19 mouse cellular contexts compared by ENCODE assay signal in the genomic region with DNA sequence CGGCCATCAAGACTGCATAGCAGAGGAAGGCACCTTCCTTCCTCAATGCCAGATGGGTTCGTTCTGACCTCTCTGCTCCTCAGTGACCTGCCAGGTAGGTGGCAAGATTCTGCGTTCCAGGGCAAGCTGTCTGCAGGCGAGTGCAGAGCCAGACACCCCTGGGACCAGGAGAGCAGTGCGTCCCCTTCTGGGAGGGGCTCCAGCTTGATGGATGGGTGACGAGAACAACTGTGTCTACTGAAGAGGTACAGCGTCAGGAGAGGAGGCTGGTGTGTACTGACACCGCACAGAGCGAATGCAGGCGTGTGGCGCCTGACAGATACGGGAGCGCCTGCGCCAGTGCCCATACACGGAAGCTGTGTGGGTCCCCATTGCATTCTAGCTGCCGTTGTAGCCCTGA. TPM values are rescaled to one million over a fixed set of nuclear protein-coding genes. Genes with fewer than 3 reads are reported as not detected.
A peak's percentile ranks its signal among the peaks of the same experiment; 100 is the strongest.
DNase-seq lines count a peak whose midpoint lies in the region; ATAC-seq and TF ChIP-seq lines count a peak whose summit lies in the region.
"Had no signal": no experiment of that assay in that cellular context is flagged by ENCODE, and none has a peak within 500 bp of the region (broad histone marks: within the 10 kb centered on the region; RNA-seq: fewer than 3 reads in every experiment).

No protein-coding gene starts in this region.

- peak; percentile 61 to 63 for DNase-seq in cerebellum, adult 18-20 months
- no peak for DNase-seq in cerebellum, postnatal 25 days
- no peak for DNase-seq in forebrain, embryonic 10.5 days (ENCODE audit: extremely low spot score, low spot score)
- DNase-seq in midbrain, embryonic 10.5 days (ENCODE audit: low spot score): no peak
- no peak for DNase-seq in midbrain, postnatal 0 days (ENCODE audit: low spot score)
- no peak for DNase-seq in thymus, postnatal 10 days (ENCODE audit: low spot score in 2 of 2)
- DNase-seq: adrenal gland, postnatal 14 days; embryo, embryonic 11 days; forebrain, postnatal 0 days; gastrocnemius, postnatal 25 days; kidney, adult 8-10 months had no signal

- no peak overlapping the region for H3K9ac ChIP-seq in forebrain, embryonic 16.5 days (replicated peaks; ENCODE audit: low read depth, low read length)
- H3K9ac ChIP-seq in midbrain, postnatal 0 days (replicated peaks; ENCODE audit: low read length, poor library complexity, severe bottlenecking): no peak overlapping the region
- H3K9ac ChIP-seq: embryonic facial prominence, embryonic 12.5 days; forebrain, embryonic 12.5 days; forebrain, postnatal 0 days had no signal

- no peaks in the 10 kb centered on the region for H3K36me3 ChIP-seq in forebrain, embryonic 10.5 days (replicated peaks)
- H3K36me3 ChIP-seq in forebrain, embryonic 16.5 days (ENCODE audit: control insufficient read depth, insufficient read depth): no peaks in the 10 kb centered on the region
- H3K36me3 ChIP-seq in midbrain, embryonic 10.5 days: no peaks in the 10 kb centered on the region
- H3K36me3 ChIP-seq in midbrain, postnatal 0 days (ENCODE audit: insufficient read depth, low read length): no peaks in the 10 kb centered on the region
- H3K36me3 ChIP-seq: embryonic facial prominence, embryonic 12.5 days; forebrain, embryonic 12.5 days had no signal

- WGBS in forebrain, embryonic 10.5 days: 92% methylated on average over 16 of the region's 16 CpGs
- 84% methylated on average over 16 of the region's 16 CpGs for WGBS in forebrain, embryonic 16.5 days
- WGBS in midbrain, embryonic 10.5 days: 89% methylated on average over 16 of the region's 16 CpGs
- WGBS in midbrain, postnatal 0 days: 80% methylated on average over 16 of the region's 16 CpGs

- TF ChIP-seq CTCF in midbrain, postnatal 0 days (IDR thresholded peaks at IDR 0.05): no peak

- H3K9me3 ChIP-seq in forebrain, embryonic 10.5 days: no peaks in the 10 kb centered on the region
- H3K9me3 ChIP-seq in forebrain, embryonic 16.5 days (ENCODE audit: control insufficient read depth, low read length): no peaks in the 10 kb centered on the region
- H3K9me3 ChIP-seq in midbrain, embryonic 10.5 days (replicated peaks): no peaks in the 10 kb centered on the region
- H3K9me3 ChIP-seq in midbrain, postnatal 0 days (ENCODE audit: low read length): no peaks in the 10 kb centered on the region
- H3K9me3 ChIP-seq: embryonic facial prominence, embryonic 12.5 days; forebrain, embryonic 12.5 days had no signal

- no peak for ATAC-seq in forebrain, embryonic 16.5 days
- no peak for ATAC-seq in midbrain, postnatal 0 days (ENCODE audit: low FRiP score)
- ATAC-seq: activated CD4-positive, CD25-positive, alpha-beta regulatory T cell, adult 4 months; forebrain, postnatal 0 days; hindbrain, embryonic 16.5 days; inflammation-experienced regulatory T-cells, adult 6 months; intestine, postnatal 0 days; Patski had no signal

- H3K27me3 ChIP-seq in forebrain, embryonic 10.5 days (ENCODE audit: poor library complexity, severe bottlenecking): no peaks in the 10 kb centered on the region
- no peaks in the 10 kb centered on the region for H3K27me3 ChIP-seq in forebrain, embryonic 16.5 days (replicated peaks; ENCODE audit: control insufficient read depth, insufficient read depth, low read length)
- no peaks in the 10 kb centered on the region for H3K27me3 ChIP-seq in midbrain, embryonic 10.5 days (ENCODE audit: low read depth, poor library complexity, severe bottlenecking)
- no peaks in the 10 kb centered on the region for H3K27me3 ChIP-seq in midbrain, postnatal 0 days (ENCODE audit: insufficient read depth, low read length)
- H3K27me3 ChIP-seq: embryonic facial prominence, embryonic 12.5 days; forebrain, embryonic 12.5 days; Patski had no signal

- peak overlapping the region; percentile 32 for H3K27ac ChIP-seq in forebrain, embryonic 10.5 days
- H3K27ac ChIP-seq in forebrain, embryonic 16.5 days (ENCODE audit: low read length): no peak overlapping the region
- H3K27ac ChIP-seq in midbrain, embryonic 10.5 days (replicated peaks): 0 out of 2 replicates have a peak overlapping the region, but pooled peaks have one; percentile 34
- H3K27ac ChIP-seq in midbrain, postnatal 0 days (ENCODE audit: low read depth, low read length): no peak overlapping the region
- H3K27ac ChIP-seq: embryonic facial prominence, embryonic 12.5 days; forebrain, embryonic 12.5 days had no signal

- H3K4me1 ChIP-seq in forebrain, embryonic 10.5 days: peaks cover 88% of the 10 kb centered on the region
- peaks cover 40% of the 10 kb centered on the region for H3K4me1 ChIP-seq in forebrain, embryonic 16.5 days (replicated peaks; ENCODE audit: control insufficient read depth, insufficient read depth, low read length)
- peaks cover 88% of the 10 kb centered on the region for H3K4me1 ChIP-seq in midbrain, embryonic 10.5 days
- H3K4me1 ChIP-seq in midbrain, postnatal 0 days (ENCODE audit: insufficient read depth, low read length): 0 out of 2 replicates have a peak, but pooled peaks cover 5% of the 10 kb centered on the region

- no peak overlapping the region for H3K4me2 ChIP-seq in forebrain, embryonic 16.5 days (ENCODE audit: low read length)
- no peak overlapping the region for H3K4me2 ChIP-seq in midbrain, postnatal 0 days (ENCODE audit: low read depth, low read length, poor library complexity, severe bottlenecking)
- H3K4me2 ChIP-seq: embryonic facial prominence, embryonic 12.5 days; forebrain, embryonic 12.5 days had no signal

- no peak overlapping the region for H3K4me3 ChIP-seq in forebrain, embryonic 10.5 days
- H3K4me3 ChIP-seq in forebrain, embryonic 16.5 days (replicated peaks; ENCODE audit: low read length): no peak overlapping the region
- no peak overlapping the region for H3K4me3 ChIP-seq in midbrain, embryonic 10.5 days
- H3K4me3 ChIP-seq in midbrain, postnatal 0 days (ENCODE audit: low read depth, low read length): no peak overlapping the region
- H3K4me3 ChIP-seq: embryonic facial prominence, embryonic 12.5 days; forebrain, embryonic 12.5 days had no signal

RNA-seq across cellular contexts. Expression of a gene that starts 47.7 kb away (rescaled TPM):
- polyA plus RNA-seq in forebrain, embryonic 10.5 days (2016; fragmentation: Nextera tagmentation; extraction: Ambion mirVana): 13.5 and 14.6 TPM in 2 replicates
- 12.0 and 12.9 TPM in 2 replicates for polyA plus RNA-seq in forebrain, embryonic 16.5 days (2015; fragmentation: Nextera tagmentation; extraction: Ambion mirVana)
- 12.1 and 15.5 TPM in 2 replicates for polyA plus RNA-seq in midbrain, embryonic 10.5 days (2016; fragmentation: Nextera tagmentation; extraction: Ambion mirVana)
- total RNA-seq in midbrain, postnatal 0 days (2014; rRNA removed): 69.1 and 89.6 TPM in 2 replicates
- 16.6 and 19.9 TPM in 2 replicates for polyA plus RNA-seq in midbrain, postnatal 0 days (2015; fragmentation: Nextera tagmentation; extraction: Ambion mirVana)

RNA-seq across cellular contexts. Expression of a gene that starts 48.1 kb away (rescaled TPM):
- 3.2 and 3.9 TPM in 2 replicates for polyA plus RNA-seq in forebrain, embryonic 10.5 days (2016; fragmentation: Nextera tagmentation; extraction: Ambion mirVana)
- polyA plus RNA-seq in forebrain, embryonic 16.5 days (2015; fragmentation: Nextera tagmentation; extraction: Ambion mirVana): 3.1 and 3.2 TPM in 2 replicates
- 3.3 and 3.5 TPM in 2 replicates for polyA plus RNA-seq in midbrain, embryonic 10.5 days (2016; fragmentation: Nextera tagmentation; extraction: Ambion mirVana)
- 12.1 and 27.6 TPM in 2 replicates for total RNA-seq in midbrain, postnatal 0 days (2014; rRNA removed)
- polyA plus RNA-seq in midbrain, postnatal 0 days (2015; fragmentation: Nextera tagmentation; extraction: Ambion mirVana): 2.1 and 2.2 TPM in 2 replicates

RNA-seq across cellular contexts. Expression of a gene that starts 48.4 kb away (rescaled TPM):
- 75.2 and 76.3 TPM in 2 replicates for polyA plus RNA-seq in forebrain, embryonic 10.5 days (2016; fragmentation: Nextera tagmentation; extraction: Ambion mirVana)
- polyA plus RNA-seq in forebrain, embryonic 16.5 days (2015; fragmentation: Nextera tagmentation; extraction: Ambion mirVana): 104 and 116 TPM in 2 replicates
- 77.8 and 77.9 TPM in 2 replicates for polyA plus RNA-seq in midbrain, embryonic 10.5 days (2016; fragmentation: Nextera tagmentation; extraction: Ambion mirVana)
- 74.6 and 95.5 TPM in 2 replicates for total RNA-seq in midbrain, postnatal 0 days (2014; rRNA removed)
- 88.1 and 91.2 TPM in 2 replicates for polyA plus RNA-seq in midbrain, postnatal 0 days (2015; fragmentation: Nextera tagmentation; extraction: Ambion mirVana)

Comparison
In these comparisons a context has a peak if more than half of its experiments do, and no peak if none do; other contexts are left out.
1. DNase-seq: peak in cerebellum, adult 18-20 months (2 of 2); none in cerebellum, postnatal 25 days (0 of 2), forebrain, embryonic 10.5 days (single experiment), midbrain, embryonic 10.5 days (single experiment), midbrain, postnatal 0 days (single experiment) and thymus, postnatal 10 days (0 of 2).
2. H3K27ac ChIP-seq: peak in forebrain, embryonic 10.5 days (single experiment) and midbrain, embryonic 10.5 days (single experiment); none in forebrain, embryonic 16.5 days (single experiment) and midbrain, postnatal 0 days (single experiment).